Mouse (Mus musculus): ENCODE results near the gene Hoxa6. TPM values are rescaled to one million over a fixed set of nuclear protein-coding genes. Genes with fewer than 3 reads are reported as not detected.

Hoxa6 gene
- total RNA-seq, 2 experiments from 2014 or later: not detected

DNA sequence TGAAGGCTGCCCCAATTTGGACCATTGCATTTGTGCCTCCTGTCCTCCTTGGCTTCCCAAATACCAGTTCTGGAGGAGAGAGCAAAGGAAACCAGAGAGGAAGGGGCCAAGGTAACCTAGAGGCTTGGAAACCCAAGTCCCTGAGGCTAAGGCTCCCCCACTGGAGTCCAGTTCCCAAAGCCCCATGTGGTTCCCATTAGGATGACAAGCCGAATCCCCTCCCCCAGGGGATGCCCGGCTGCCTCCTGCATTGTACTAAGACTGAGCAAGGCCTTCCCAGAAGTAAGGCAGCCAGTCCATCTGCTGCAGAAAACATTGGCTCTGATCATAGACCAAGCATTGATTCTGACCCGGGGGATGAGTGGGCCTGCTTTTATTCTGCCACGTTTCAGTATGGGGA, 37.2 kb downstream of the Hoxa6 start:
- no peak for ATAC-seq (replicated peaks; ENCODE audit: low FRiP score, low TSS enrichment, poor library complexity, severe bottlenecking)

DNA sequence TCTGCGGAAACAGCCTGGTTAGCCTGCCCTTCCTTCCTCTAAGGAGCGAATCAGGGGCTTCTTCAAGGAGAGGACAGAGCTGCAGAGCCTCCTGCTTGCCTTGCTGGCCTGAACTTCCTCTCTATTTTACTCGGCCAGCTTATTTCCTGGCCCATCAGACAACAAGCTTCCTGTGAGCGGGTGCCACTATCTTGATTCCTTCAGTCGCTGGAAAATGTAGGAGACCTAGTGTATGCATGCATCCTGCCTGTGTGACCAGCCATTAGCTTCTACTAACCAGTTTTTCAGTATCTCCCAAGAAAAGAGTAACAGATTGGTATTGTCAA, 37.7 kb downstream of the Hoxa6 start:
- no peak for ATAC-seq (replicated peaks; ENCODE audit: low FRiP score, low TSS enrichment, poor library complexity, severe bottlenecking)

DNA sequence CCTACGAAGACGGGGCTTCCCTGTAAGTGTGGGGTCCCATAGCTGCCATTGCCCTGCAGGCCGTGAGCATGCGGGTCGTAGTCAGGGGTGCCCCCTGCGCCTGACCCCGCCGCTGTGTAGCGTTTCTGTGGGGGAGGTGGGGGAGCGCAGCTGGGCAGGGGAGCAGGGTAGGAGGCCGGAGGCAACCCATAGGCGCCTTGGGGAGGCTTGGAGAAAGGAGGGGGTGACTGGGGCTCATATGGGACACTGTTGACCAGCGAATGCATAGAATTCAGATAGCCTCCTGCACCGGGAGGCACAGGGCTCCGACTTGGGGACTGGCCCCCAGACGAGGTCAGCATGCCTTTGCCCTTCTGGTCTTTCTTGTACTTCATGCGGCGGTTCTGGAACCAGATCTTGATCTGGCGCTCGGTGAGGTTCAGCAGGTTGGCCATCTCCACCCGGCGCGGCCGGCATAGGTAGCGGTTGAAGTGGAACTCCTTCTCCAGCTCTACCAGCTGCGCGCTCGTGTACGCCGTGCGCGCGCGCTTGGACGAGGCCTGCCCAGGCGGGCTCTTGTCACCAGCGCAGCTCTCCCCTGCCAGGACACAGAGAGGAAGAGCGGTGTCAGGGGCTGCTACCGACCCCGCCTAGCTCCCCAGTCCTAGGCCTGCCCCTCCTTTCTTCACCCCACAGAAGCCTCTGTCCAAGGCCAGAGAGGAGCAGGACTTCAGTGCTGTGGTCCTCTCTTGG, 38.2 kb downstream of the Hoxa6 start:
- ATAC-seq (replicated peaks; ENCODE audit: low FRiP score, low TSS enrichment, poor library complexity, severe bottlenecking): no peak

DNA sequence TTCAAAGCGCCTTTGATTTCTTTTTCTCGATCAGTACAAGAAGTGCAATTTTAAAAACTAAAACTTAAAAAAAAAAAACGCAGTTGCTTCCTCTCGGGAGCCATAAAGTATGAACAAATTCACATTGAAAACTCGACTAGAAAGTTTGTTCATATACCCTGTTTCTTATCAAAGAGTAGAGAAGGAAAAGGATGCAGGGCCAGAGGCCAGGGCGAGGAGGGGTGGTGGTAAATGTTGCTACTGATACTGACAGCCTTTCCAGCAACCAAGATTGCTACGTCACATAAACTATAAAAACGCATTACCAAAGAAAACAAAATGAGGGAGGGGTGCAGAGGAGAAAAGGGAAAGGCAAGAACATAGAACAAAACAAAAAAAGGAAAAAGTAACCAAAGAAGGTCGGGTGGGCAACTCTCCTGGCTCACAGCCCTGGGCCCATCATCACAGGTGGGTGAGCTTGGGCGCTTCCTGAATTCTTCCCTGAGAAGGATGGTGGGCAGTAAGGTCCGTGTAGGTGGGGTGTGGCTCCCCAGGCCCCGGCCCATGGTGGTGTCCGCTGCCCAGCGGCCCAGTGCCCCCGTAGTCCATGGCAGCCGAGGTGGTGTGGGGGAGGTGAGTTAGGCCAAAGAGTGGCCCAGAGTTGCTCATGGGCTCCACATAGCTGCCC, 38.9 kb downstream of the Hoxa6 start:
- no peak for ATAC-seq (replicated peaks; ENCODE audit: low FRiP score, low TSS enrichment, poor library complexity, severe bottlenecking)

DNA sequence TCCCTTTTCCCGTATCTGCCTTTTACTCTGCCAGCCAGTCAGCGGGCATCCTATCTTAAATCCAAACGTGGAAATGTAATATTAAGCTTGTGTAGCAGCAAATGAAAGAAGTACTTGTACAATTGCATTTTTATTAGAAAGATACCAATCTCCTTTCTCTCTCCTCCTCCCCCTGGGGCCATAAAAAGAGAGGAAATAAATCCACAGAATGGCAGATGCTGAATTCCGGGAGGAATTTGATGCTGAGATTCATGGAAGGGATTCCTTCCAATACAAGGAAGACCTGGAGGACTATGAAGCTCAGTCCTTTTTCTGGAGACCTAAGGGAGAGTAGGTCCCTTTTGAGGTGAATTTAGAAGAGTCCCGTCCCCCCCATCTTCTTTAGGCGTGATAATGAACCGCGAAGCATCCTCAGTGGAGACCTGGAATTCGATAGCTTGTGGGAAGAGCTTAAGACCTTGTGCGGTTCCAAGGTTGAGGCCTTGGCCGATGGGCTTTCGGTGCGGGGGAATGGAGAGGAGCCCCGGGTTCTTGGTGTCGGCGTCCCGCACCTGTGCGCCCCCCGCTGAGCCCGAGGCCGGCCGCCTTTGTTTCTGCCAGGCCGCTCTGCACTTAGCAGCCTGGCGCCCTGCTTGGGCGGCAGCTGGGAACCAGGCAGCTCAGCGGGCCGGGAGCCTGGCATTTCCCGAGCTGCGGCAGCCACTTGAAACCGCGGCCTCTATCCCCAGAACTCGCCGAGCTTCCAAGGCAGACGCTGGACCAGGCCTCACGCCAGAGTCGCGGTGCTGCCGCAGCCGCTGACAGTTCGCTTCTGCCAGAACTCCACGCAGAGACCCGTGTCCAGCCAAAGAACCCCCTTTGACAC, 40.1 kb downstream of the Hoxa6 start:
- ATAC-seq (replicated peaks; ENCODE audit: low FRiP score, low TSS enrichment, poor library complexity, severe bottlenecking): no peak

DNA sequence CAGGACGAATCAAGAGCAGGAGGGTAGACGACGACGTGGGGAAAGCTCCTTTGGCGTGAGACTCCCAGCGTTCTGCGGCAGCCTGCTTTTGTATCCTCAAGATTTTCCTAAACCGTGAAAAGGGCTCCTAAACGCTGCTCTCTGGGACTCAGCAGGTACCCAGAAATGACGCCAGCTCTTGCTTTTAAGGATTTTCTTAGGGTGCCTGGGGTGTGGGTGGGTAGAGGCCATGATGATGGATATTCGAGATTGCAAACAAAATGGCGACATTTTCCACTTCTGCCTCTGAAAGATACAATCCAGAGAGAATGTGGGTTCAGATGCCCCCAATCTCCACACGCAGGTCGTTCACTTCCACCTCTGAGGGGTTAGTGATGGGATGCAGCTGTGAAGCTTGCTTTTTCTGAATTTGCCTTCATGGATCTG, 40.8 kb downstream of the Hoxa6 start:
- no peak for ATAC-seq (replicated peaks; ENCODE audit: low FRiP score, low TSS enrichment, poor library complexity, severe bottlenecking)

DNA sequence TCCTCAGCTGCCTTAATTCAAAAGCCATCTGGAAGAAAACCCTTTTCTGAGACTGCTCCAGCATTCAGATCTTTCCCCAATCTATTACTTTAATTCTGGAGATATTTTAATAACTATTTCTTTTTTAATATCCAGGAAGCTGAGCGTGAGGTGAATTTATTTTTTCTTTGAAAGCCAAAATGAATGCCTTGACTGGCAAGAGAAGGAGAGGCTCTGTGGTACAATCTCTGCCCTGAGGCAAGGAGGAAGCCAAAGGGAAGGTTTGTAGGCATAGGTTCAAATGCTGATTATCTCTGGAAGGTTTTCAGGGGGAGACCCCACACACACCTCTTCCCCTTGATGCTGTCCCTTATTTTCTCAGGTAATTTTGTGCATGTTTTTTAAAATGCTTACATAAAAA, 41.3 kb downstream of the Hoxa6 start:
- ATAC-seq (replicated peaks; ENCODE audit: low FRiP score, low TSS enrichment, poor library complexity, severe bottlenecking): no peak

DNA sequence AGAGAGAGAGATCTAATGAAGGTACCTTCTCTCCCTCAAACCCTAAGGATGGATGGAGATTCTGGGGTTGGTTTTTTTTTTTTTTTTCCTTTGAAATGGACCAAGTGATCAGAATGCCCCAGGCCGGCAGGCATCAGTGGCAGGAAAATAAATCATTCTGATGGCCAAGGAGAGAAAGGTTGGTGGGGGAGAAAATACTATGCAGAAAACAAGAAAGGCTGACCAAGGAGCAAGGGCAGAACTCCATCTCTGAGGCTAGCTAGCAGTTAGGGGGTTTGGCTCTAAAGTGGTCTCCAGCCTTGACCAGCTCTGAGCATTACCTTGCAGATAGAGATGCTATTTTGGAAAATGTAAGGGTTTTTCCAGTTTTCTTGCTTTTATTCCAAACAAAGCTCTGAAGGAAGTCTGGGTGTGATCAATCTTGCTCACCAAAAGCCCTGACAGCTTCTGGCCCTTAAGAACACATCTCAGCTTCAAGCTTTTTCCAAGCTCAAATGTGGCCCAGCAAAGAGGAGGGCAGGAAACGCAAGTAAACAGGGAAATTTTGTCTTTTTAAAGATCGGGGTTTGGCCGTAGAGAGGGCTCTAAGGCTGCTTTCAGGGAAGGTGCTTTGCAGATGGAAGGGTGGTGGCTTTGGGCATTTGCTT, 42.0 kb downstream of the Hoxa6 start:
- no peak for ATAC-seq (replicated peaks; ENCODE audit: low FRiP score, low TSS enrichment, poor library complexity, severe bottlenecking)

DNA sequence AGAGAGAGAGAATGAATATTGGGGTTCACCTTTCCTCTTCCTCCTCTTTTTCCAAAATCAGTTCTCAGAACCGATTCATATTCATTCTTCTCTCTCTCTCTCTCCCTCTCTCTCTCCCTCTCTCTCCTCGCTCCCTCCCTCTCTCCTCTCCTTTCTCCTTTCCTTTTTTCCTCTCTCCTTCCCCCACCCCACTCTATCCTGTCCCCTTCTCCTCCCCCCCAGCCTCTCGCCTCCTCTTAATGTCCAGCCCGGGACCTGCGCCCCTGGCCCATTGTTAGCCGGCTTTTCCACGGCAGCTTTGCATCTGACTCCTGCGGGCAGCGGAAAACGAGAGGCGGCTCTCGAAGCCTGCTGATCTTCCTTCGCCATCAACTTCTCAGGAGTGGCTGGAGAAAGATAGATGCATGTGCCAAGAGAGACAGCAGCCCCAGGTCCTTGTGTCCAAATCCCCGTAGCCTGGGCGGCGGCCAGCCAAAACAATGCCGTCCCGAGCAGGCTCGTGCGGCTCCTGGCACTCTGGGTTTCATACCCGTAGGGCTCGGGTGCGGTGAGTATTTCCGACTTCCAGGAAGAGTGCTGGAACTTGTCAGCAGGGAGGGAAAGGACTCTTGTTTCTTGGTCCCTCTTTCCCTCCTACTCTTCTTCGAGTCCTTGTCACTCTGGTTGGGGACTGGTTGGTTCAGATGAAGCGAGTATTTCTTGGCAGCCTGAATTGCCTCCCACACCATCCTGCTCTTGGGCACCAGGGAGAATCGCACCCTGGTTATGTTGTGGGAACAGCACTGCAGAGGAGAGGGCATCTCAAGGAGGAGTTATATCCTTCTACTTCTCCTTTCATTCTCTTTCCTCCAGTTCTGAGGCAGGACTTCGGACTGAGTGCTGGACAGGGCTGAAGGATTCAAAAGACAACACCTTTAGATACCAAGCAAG, 42.8 kb downstream of the Hoxa6 start:
- no peak for ATAC-seq (replicated peaks; ENCODE audit: low FRiP score, low TSS enrichment, poor library complexity, severe bottlenecking)

DNA sequence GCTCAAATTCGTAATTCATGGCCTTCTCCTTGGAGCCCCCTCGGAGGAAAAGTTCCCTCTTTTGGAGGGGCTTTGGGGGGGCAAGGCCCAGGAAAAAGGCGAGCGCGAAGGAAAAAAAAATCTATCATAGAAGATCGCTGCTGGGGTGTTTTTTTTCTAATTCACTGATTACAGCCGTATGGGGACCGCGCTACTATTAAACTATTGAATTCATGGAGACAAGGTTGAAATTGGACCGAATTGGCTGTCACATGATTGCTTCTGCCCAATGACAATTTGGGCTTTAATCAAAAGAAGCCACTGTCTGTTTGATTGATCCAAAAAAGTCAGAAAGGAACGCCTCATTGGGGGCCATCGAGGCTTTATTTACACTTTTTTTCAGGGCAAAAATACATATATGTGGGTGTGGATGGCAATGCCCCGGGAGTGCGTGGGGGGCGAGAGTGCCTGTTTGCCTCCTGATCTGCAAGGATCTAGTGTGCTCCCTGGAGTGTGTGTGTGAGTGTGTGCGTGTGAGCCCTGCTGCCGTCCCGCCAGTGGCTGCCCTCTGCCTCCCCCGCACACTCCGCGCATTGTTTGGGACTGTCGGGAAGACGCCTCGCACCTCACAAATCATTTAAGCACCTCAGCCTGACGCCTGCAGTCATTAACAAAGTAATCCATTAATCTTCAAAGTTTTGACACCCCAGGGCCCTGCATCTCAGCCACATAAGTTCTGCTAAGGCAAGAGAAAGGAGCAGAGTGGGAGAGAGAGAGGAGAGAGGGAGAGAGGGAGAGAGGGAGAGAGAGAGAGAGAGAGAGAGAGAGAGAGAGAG, 43.7 kb downstream of the Hoxa6 start, which contains the start of gene Hoxa2:
Hoxa2 (minus strand) TSS at position 206 of the 815 bp plus-strand sequence.
- no peak; the same call in 1 of the 2 replicates for ATAC-seq (replicated peaks; ENCODE audit: low FRiP score, low TSS enrichment, poor library complexity, severe bottlenecking)

DNA sequence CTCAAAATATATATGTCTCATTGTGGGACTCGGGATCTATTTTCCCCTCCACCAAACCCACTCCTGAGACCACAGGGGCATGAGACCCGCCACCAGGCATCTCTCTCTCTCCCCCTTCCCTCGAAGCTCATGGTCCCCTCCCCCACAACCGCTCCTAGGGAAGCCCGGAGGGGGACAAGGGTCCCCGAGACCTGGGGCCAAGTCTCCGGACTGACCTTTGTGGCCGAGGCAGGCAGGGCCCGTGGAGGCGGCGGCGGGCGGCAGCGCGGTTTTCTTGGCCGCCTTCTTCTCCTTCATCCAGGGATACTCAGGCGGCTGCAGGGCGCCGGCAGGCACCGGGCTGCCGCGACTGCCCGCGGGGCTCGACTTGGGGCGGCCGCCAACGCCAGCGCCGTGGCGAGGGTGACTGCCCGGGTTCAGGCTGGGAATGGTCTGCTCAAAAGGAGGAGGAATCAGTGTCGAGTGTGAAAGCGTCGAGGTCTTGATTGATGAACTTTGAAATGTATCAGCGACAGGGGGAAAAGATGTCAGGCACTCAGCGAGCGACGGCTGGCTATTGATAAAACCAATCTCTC, 44.4 kb downstream of the Hoxa6 start:
- no peak; the same call in 1 of the 2 replicates for ATAC-seq (replicated peaks; ENCODE audit: low FRiP score, low TSS enrichment, poor library complexity, severe bottlenecking)

DNA sequence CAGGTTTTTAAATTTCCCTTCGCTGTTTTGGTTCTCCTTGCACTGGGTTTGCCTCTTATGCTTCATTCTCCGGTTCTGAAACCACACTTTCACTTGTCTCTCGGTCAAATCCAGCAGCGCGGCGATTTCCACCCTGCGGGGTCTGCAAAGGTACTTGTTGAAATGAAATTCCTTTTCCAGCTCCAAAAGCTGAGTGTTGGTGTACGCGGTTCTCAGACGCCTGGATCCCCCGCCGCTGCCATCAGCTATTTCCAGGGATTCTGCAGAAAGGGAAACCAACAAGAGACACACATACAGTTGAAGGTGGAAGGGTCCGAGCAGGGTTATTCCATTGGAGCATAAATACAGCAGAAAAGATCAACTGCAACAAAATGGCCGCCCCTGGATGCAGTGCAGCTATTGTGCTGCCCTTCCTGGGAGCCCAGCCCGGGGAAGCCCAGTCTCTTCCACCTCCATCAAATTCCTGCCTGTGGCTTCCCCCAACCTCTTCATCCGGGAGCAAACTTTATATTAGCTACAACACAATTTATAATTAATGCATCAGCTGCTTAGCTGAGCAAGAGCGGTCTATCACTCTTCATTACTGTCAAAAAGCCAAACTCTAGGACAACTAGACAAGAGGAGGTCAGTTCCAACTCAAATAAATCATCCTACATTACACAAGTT, 45.0 kb downstream of the Hoxa6 start:
- no peak for ATAC-seq (replicated peaks; ENCODE audit: low FRiP score, low TSS enrichment, poor library complexity, severe bottlenecking)

DNA sequence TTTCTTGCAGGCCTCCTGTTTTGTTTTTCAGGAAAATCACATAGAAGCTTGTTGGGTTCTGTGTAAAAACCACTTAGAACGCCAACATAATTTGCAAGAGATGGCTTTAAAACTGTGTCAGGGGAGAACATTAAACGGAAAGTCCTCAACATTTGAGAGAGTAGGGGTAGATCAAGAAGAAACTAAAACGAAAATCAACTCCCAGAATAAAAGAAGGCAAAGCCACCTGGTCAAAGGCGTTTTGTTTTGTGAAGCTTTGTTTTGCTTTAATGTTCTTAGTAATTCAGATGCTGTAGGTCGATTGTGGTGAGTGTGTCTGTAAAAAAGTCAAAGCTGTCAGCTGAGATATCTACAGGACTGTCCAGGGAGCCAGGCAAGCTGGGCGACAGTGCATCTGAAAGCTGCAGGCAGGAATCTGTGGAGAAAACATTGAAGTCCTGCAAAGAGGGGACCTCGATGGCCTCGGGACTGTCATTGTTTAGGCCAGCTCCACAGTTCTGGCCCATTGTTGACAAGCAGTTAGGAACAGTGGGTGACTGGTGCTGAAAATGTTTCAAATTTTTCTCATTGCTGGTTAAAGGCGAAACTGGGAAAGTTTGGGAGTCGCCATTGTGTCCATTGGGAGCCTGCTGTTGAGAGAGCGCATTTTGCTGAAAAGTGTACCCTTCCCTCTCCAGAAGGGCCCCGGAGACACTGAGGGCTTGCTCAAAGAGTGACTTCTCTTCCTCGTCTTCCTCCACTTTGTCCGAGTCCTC, 45.7 kb downstream of the Hoxa6 start:
- no peak for ATAC-seq (replicated peaks; ENCODE audit: low FRiP score, low TSS enrichment, poor library complexity, severe bottlenecking)

DNA sequence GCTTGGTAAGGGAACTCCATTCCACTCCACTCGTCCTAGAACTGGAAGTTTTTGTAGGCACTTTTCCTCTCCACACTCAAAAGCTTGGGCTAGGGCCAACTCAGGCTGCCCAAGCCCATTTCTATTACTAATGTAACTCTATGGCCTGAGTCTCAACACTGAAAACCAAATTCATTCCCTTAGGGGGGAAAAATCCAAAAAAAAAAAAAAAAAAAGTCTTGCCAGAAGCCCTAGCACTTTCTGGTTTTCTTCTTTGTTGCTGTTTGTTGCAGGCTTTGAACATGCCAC, 46.5 kb downstream of the Hoxa6 start:
- no peak for ATAC-seq (replicated peaks; ENCODE audit: low FRiP score, low TSS enrichment, poor library complexity, severe bottlenecking)

DNA sequence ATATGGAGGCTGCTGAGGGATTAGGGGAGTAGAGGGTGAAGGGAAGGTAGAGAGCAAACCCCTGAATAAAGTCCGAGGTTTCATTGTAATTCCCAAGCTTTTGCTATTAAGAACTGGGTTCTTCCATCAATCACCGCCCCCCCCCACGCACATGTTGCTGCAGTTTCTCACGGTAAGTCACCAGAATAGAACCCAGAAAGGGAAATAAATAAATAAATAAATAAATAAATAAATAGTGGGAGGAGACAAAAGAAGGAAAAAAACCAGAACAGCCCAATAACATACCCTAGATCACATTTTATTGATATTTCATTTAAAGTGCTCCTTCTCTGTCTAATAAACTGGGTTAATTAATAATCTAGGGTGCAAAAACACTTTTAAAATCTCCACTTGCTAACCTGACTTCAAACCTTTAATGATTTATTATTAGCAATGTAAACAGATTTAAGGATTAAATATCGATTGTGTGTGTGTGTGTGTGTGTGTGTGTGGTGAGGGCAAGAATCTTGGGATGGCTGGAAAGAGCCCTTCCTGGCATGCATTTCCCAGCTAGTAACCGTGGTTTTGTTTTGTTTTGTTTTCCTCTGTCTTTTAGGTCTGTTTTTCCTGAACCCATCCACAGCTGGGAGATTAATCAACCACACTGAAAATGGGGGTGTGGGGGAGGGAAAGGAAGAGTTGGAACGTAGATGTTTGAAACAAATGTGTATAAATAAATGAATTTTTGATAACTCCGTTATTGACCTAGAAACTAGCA, 47.0 kb downstream of the Hoxa6 start:
- no peak for ATAC-seq (replicated peaks; ENCODE audit: low FRiP score, low TSS enrichment, poor library complexity, severe bottlenecking)

All from megakaryocyte-erythroid progenitor cell, adult 5-6 weeks (primary cell).